ENCODE assay signal across 18 mouse cellular contexts in genomic region chr5:34250090-34250489, GRCm38 (mm10). TPM values are rescaled to one million over a fixed set of nuclear protein-coding genes. Genes with fewer than 3 reads are reported as not detected.
DNase-seq lines count a peak whose midpoint lies in the region; ATAC-seq and TF ChIP-seq lines count a peak whose summit lies in the region.
"Had no signal": no experiment of that assay in that cellular context is flagged by ENCODE, and none has a peak within 500 bp of the region (broad histone marks: within the 10 kb centered on the region; RNA-seq: fewer than 3 reads in every experiment).

No protein-coding gene starts in this region.

- H3K36me3 ChIP-seq in lung, embryonic 14.5 days (ENCODE audit: insufficient read depth): no peaks in the 10 kb centered on the region
- no peaks in the 10 kb centered on the region for H3K36me3 ChIP-seq in C2C12 (ENCODE audit: control insufficient read depth, insufficient read depth)
- H3K36me3 ChIP-seq: G1E; intestine, embryonic 15.5 days; liver, embryonic 13.5 days; midbrain, embryonic 12.5 days had no signal

- no peaks in the 10 kb centered on the region for H3K27me3 ChIP-seq in lung, embryonic 14.5 days (ENCODE audit: insufficient read depth, low read length)
- H3K27me3 ChIP-seq in C2C12 (ENCODE audit: control insufficient read depth, insufficient read depth, insufficient read length): no peaks in the 10 kb centered on the region
- H3K27me3 ChIP-seq: intestine, embryonic 15.5 days; liver, embryonic 13.5 days; midbrain, embryonic 12.5 days had no signal

- no peaks in the 10 kb centered on the region for H3K79me2 ChIP-seq in C2C12 (ENCODE audit: control insufficient read depth, insufficient read depth)

- H3K9ac ChIP-seq in lung, embryonic 14.5 days: no peak overlapping the region
- H3K9ac ChIP-seq: intestine, embryonic 15.5 days; liver, embryonic 13.5 days; midbrain, embryonic 12.5 days had no signal

- ATAC-seq in lung, embryonic 14.5 days (ENCODE audit: insufficient read depth): peak; percentile 46
- ATAC-seq: intestine, embryonic 15.5 days had no signal

- H3K79me3 ChIP-seq in C2C12 (ENCODE audit: low read depth): no peaks in the 10 kb centered on the region

- peaks cover 21% of the 10 kb centered on the region for H3K4me1 ChIP-seq in lung, embryonic 14.5 days (ENCODE audit: insufficient read depth)
- H3K4me1 ChIP-seq: liver, embryonic 13.5 days had no signal

- no peak for TF ChIP-seq CTCF in lung, embryonic 14.5 days (IDR thresholded peaks at IDR 0.05; ENCODE audit: low read depth)
- no peak for TF ChIP-seq CTCF in C2C12 (IDR thresholded peaks at IDR 0.05; ENCODE audit: control insufficient read depth, insufficient read depth, insufficient read length)

- WGBS in lung, embryonic 14.5 days: 42% methylated on average over 3 of the region's 3 CpGs

- H3K27ac ChIP-seq in lung, embryonic 14.5 days (ENCODE audit: low read depth): no peak overlapping the region
- H3K27ac ChIP-seq: intestine, embryonic 15.5 days; liver, embryonic 13.5 days; midbrain, embryonic 12.5 days had no signal

- no peaks in the 10 kb centered on the region for H3K9me3 ChIP-seq in lung, embryonic 14.5 days (ENCODE audit: low read depth, low read length)
- H3K9me3 ChIP-seq: G1E; intestine, embryonic 15.5 days; liver, embryonic 13.5 days; midbrain, embryonic 12.5 days had no signal

- no peak overlapping the region for H3ac ChIP-seq in C2C12 (ENCODE audit: control insufficient read depth, insufficient read length, low read depth)

- peak; percentile 48 for DNase-seq in adrenal gland, postnatal 14 days
- DNase-seq in adrenal gland, postnatal 25 days: no peak
- peak; percentile 65 for DNase-seq in lung, embryonic 14.5 days
- DNase-seq in lung, postnatal 14 days: no peak
- DNase-seq in retina, embryonic 14.5 days (ENCODE audit: low spot score): peak; percentile 23
- DNase-seq in kidney, adult 9 months: no peak
- no peak for DNase-seq in ovary, adult 18-20 months (ENCODE audit: low spot score)
- DNase-seq: cerebellum, adult 11 months; heart, postnatal 14 days; liver, embryonic 13.5 days had no signal

- H3K4me2 ChIP-seq in lung, embryonic 14.5 days: no peak overlapping the region
- H3K4me2 ChIP-seq: intestine, embryonic 15.5 days; liver, embryonic 13.5 days; midbrain, embryonic 12.5 days had no signal

- H3K4me3 ChIP-seq in lung, embryonic 14.5 days (ENCODE audit: low read depth, low read length): no peak overlapping the region
- no peak overlapping the region for H3K4me3 ChIP-seq in C2C12 (ENCODE audit: insufficient read depth, poor library complexity, severe bottlenecking)
- H3K4me3 ChIP-seq: intestine, embryonic 15.5 days; left cerebral cortex, adult 2 months; liver, embryonic 13.5 days; midbrain, embryonic 12.5 days had no signal

TF ChIP-seq in C2C12, 6 proteins besides CTCF, POLR2A, EP300 and RAD21:
- TF ChIP-seq MAX (IDR thresholded peaks at IDR 0.05) (no peak), FOSL1 (IDR thresholded peaks at IDR 0.05; ENCODE audit: insufficient read depth, low read length, poor library complexity, severe bottlenecking) (no peak), CEBPB (IDR thresholded peaks at IDR 0.05; ENCODE audit: low read depth) (no peak), MYOG (IDR thresholded peaks at IDR 0.05; ENCODE audit: control insufficient read depth, extremely low read depth, insufficient read length) (no peak), MYOD1 (IDR thresholded peaks at IDR 0.05; ENCODE audit: control insufficient read depth, insufficient read length, low read depth) (peak; percentile 54), USF1 (IDR thresholded peaks at IDR 0.05; ENCODE audit: low read depth) (no peak)

RNA-seq across cellular contexts. Expression of gene Zfyve28, which starts 38.2 kb away (rescaled TPM):
- 0.44 and 1.6 TPM in 2 replicates for total RNA-seq in adrenal gland, postnatal 14 days (2021)
- 0.70 TPM in 1 of 2 replicates, not detected in the other for total RNA-seq in adrenal gland, postnatal 25 days (2021)
- polyA plus RNA-seq in lung, embryonic 14.5 days (2014; fragmentation: Nextera tagmentation; extraction: Ambion mirVana): 0.21 and 0.38 TPM in 2 replicates
- 0.09 TPM for polyA plus RNA-seq in C2C12 (2012; fragmentation: generic; extraction: Trizol)
- total RNA-seq: granulocyte monocyte progenitor cell, adult 5-6 weeks had no signal
- polyA plus RNA-seq: G1E had no signal

RNA-seq across cellular contexts. Expression of gene Cfap99, which starts 38.3 kb away (rescaled TPM):
- not detected in 2 replicates for total RNA-seq in adrenal gland, postnatal 14 days (2021)
- not detected in 2 replicates for total RNA-seq in adrenal gland, postnatal 25 days (2021)
- not detected in 2 replicates for polyA plus RNA-seq in lung, embryonic 14.5 days (2014; fragmentation: Nextera tagmentation; extraction: Ambion mirVana)
- polyA plus RNA-seq in C2C12 (2012; fragmentation: generic; extraction: Trizol): not detected
- total RNA-seq: G1E; granulocyte monocyte progenitor cell, adult 5-6 weeks; heart, postnatal 14 days had no signal
- polyA plus RNA-seq: G1E; intestine, embryonic 15.5 days; large intestine, adult 2 months; liver, embryonic 13.5 days; midbrain, embryonic 12.5 days; small intestine, adult 2 months had no signal

Comparison
In these comparisons a context has a peak if more than half of its experiments do, and no peak if none do; other contexts are left out.
1. DNase-seq: peak in adrenal gland, postnatal 14 days (single experiment), lung, embryonic 14.5 days (single experiment) and retina, embryonic 14.5 days (single experiment); none in adrenal gland, postnatal 25 days (single experiment), lung, postnatal 14 days (single experiment), kidney, adult 9 months (single experiment) and ovary, adult 18-20 months (single experiment).